Mouse (Mus musculus) spleen, adult 12 weeks (tissue): Measurements from ENCODE around the gene Lrp8.
A peak's percentile ranks its signal among the peaks of the same experiment; 100 is the strongest.

Experiments used
- DNase-seq: peaks from one replicate; pipeline ENCODE4 v3.0.0; 2022; ENCODE audit warnings: low spot score

Lrp8 gene

DNA sequence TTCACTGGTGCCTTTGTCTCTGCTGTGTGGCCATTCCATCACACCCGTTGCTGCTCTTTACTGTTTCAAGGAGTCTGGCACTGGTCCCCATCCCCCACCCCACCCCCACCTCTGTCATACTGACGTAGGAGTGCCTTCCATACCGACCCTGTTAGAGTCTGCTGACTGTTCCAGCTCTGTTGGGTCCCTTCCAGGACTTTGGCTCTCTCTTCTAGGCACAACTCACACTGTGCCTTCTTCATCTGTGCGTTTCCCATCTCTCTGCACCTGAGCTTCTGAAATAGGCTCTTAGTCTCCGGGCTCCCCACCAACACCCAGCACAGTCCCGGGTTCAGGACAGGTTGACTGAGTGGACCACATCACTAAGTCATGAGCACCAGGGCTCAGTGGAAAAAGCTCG is 44.7 kb downstream of the Lrp8 start:
- no peak for DNase-seq

- no peak for DNase-seq
Measured at GRCm38 (mm10) chr4:107848546-107848945, 46.5 kb downstream of the Lrp8 start.

- DNase-seq, result no peak
Measured at GRCm38 (mm10) chr4:107849621-107850020, 47.6 kb downstream of the Lrp8 start.

- no peak for DNase-seq
Measured at GRCm38 (mm10) chr4:107850091-107850490, 48.0 kb downstream of the Lrp8 start.

GRCm38 (mm10) chr4:107853333-107853732 is 51.3 kb downstream of the Lrp8 start:
- DNase-seq, result no peak

- no peak for DNase-seq
Measured at GRCm38 (mm10) chr4:107853836-107854235, 51.8 kb downstream of the Lrp8 start.

DNA sequence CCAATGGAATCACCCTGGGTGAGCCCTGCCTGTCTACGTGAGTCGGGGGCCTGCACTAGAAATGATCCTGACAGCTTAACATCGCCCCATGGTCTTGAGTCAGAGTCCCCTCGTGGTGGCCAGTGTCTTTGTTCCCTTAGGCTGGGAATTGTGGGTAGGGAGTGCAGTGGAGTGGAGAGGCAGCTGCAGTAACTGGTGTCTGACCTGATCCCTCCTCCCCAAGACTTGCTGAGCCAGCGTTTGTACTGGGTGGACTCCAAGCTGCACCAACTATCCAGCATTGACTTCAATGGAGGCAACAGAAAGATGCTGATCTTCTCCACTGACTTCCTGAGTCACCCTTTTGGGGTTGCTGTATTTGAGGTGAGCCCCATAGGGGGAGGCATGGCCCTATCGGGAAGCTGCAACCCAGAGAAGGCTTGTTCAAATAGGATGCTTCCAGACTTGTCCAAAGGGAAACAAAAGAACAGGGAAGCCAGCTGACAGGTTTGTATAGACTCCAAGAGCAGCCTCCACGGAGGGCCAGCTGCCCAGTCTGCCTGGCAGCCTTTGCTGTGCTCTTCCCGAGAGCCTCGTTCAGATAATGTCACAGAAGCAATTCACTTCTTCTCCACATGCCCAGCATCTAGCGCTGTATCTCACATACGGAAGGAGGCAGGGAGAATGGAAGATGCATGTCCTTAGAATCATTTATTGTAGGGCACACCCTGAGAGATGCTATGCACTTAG is 55.1 kb downstream of the Lrp8 start:
- DNase-seq, result no peak

- no peak for DNase-seq
Measured at GRCm38 (mm10) chr4:107858995-107859394, 56.9 kb downstream of the Lrp8 start.

GRCm38 (mm10) chr4:107864866-107865265 is 62.8 kb downstream of the Lrp8 start:
- no peak for DNase-seq

- peak; percentile 92 for DNase-seq
Measured at GRCm38 (mm10) chr4:107879254-107880050, 77.4 kb downstream of the Lrp8 start, which contains the start of gene Magoh. Gene Magoh, plus strand, starts transcription at chr4:107879755.

DNA sequence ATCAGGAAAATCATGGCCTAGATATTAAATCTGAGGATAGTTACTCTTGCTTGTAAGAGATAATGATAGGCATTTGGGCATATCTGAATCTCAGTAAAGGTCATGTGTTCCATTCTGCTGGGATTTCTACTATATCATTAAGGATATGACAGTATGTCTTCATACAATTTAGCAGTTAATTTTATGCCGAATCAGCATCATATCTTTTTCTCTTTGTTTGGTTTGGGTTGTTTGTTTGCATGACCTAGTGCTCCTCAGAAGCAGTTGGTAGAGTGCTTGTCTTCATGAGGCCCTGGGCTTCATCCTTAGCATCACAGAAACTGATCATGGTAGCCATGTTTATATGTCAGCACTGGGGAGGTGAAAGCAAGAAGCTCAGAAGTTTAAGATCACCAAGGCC is 79.6 kb downstream of the Lrp8 start:
- DNase-seq, result no peak

GRCm38 (mm10) chr4:107886371-107886770 is 84.3 kb downstream of the Lrp8 start:
- no peak for DNase-seq

- no peak for DNase-seq
Measured at GRCm38 (mm10) chr4:107889385-107889730, 87.3 kb downstream of the Lrp8 start.

GRCm38 (mm10) chr4:107889731-107890432 is 87.8 kb downstream of the Lrp8 start, which contains the start of gene 0610037L13Rik:
Gene 0610037L13Rik, plus strand, starts transcription at chr4:107889813.
- DNase-seq, result peak; percentile 92

GRCm38 (mm10) chr4:107892663-107893062 is 90.6 kb downstream of the Lrp8 start:
- DNase-seq, result no peak

DNA sequence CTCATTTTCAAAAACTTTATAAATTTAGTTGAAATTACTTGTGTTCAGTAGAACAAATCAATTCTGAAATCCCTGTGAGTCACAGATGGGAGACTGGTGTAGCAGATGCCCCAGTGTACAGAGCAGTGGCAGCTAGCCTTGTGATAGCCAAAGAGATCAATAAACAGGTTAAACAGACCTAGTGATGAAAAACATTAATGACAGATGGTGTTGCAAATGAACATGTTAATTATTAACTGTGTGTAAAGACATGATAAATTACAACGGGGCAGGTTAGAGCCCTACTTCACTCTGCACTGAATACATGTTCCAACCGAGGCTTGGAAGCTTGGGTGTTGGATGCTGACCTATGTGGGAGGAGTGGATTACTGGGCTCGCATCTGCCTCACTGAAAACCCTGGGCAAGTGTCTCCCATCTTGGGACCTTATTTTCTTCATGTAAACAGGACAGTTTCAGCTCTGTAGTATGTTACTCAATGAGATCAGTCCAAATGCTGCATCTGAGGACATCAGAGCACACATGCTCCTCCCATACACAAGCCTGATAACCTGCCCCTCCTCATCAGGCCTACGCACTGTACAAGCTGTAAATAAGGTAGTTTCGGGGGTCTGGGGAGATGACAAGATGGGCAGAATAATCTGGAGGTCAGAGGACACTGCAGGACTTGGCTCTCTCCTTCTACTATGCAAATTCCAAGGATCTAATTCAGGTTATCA is 97.3 kb downstream of the Lrp8 start:
- DNase-seq, result no peak

DNA sequence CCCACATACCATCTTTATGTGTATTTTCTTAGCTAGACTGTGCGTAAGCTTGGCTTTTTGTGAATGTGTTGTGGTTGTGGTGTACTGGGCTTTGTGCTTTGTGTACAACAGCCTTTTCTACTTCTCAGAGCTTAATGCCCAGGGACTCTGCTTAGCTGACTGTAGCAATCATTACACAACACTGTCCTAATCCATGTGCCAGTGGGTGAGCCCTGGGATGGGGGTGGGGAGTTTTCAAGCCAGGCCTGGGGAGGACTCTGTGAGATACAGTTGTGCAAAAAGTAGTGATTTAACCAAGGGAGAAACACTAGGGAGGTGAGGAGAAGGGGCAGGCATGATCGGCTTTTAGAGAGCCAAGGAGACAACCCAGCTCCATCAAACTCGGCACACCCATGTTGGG is 98.1 kb downstream of the Lrp8 start:
- DNase-seq, result no peak

DNA sequence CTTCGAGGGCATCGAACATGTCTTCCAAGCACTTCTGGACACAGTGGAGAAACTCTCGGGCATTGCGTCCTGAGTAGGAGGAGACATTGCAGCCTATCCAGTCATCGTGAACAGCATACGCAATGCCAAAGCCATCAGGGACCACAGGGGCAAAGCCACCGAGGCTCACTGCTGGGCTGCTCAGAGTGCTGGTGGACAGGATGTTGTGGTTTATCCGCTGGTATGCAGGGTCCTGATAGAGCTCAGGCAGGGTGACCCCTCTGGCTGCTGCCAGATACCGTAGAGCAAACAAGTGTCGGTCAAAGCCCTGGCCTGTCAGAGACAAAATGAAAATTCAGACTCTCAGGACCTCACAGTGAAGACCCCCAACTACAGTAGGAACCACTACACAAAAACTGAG is 102.2 kb downstream of the Lrp8 start:
- DNase-seq, result no peak

GRCm38 (mm10) chr4:107906561-107906960 is 104.5 kb downstream of the Lrp8 start:
- DNase-seq, result no peak

GRCm38 (mm10) chr4:107910020-107910419 is 108.0 kb downstream of the Lrp8 start:
- no peak for DNase-seq

GRCm38 (mm10) chr4:107920336-107920735 is 118.3 kb downstream of the Lrp8 start:
- DNase-seq, result no peak

DNA sequence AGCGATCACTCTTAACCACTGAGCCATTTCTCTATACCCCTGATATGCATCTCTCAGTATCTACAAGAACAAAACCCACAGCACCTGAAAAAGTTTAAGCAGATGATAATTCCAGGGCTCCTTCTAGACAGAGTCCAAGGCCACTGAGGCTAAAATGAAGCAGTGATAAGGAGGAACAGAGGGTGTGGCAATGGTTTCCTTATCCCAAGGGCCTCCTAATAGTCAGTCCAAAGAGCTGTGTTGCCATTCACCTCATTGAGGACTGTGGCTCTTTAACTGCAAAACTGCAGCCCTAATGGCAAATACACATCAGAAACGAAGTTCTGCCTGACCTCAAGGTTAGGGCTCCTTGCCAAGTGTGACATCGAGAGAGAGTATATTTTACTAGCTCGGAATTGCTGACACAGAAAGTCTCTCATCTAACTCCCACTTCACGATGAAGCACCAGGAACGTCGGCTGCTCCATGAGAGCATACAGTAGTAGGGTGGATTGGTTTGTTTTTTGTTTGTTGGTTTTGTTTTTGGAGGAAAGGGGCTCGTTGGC is 119.2 kb downstream of the Lrp8 start:
- DNase-seq, result no peak
